Mouse (Mus musculus): ENCODE results near the gene Mdm2.

The Mdm2 gene

GRCm38 (mm10) chr10:117697561-117698115 is 12.9 kb downstream of the Mdm2 start:
- DNase-seq (ENCODE audit: low spot score in 2 of 2) = no peak

- no peak for DNase-seq (ENCODE audit: low spot score in 2 of 2)
Observed at GRCm38 (mm10) chr10:117696827-117697560, 13.6 kb downstream of the Mdm2 start.

GRCm38 (mm10) chr10:117696021-117696826 is 14.3 kb downstream of the Mdm2 start:
- DNase-seq (ENCODE audit: low spot score in 2 of 2) = no peak

- DNase-seq (ENCODE audit: low spot score in 2 of 2) = no peak
Observed at GRCm38 (mm10) chr10:117695605-117696004, 15.0 kb downstream of the Mdm2 start.

GRCm38 (mm10) chr10:117695027-117695426 is 15.5 kb downstream of the Mdm2 start:
- no peak for DNase-seq (ENCODE audit: low spot score in 2 of 2)

GRCm38 (mm10) chr10:117694255-117694953 is 16.2 kb downstream of the Mdm2 start:
- no peak for DNase-seq (ENCODE audit: low spot score in 2 of 2)

- DNase-seq (ENCODE audit: low spot score in 2 of 2) = no peak
Observed at GRCm38 (mm10) chr10:117692953-117693352, 17.6 kb downstream of the Mdm2 start.

- no peak for DNase-seq (ENCODE audit: low spot score in 2 of 2)
Observed at GRCm38 (mm10) chr10:117692173-117692572, 18.4 kb downstream of the Mdm2 start.

- no peak for DNase-seq (ENCODE audit: low spot score in 2 of 2)
Observed at GRCm38 (mm10) chr10:117691389-117691968, 19.1 kb downstream of the Mdm2 start.

- no peak for DNase-seq (ENCODE audit: low spot score in 2 of 2)
Observed at GRCm38 (mm10) chr10:117690770-117691296, 19.7 kb downstream of the Mdm2 start.

GRCm38 (mm10) chr10:117690101-117690352 is 20.5 kb downstream of the Mdm2 start:
- no peak for DNase-seq (ENCODE audit: low spot score in 2 of 2)

- no peak for DNase-seq (ENCODE audit: low spot score in 2 of 2)
Observed at GRCm38 (mm10) chr10:117689297-117690100, 21.1 kb downstream of the Mdm2 start.

- DNase-seq (ENCODE audit: low spot score in 2 of 2) = no peak
Observed at GRCm38 (mm10) chr10:117688204-117689151, 22.1 kb downstream of the Mdm2 start.

- no peak for DNase-seq (ENCODE audit: low spot score in 2 of 2)
Observed at GRCm38 (mm10) chr10:117687577-117687976, 23.0 kb downstream of the Mdm2 start.

GRCm38 (mm10) chr10:117687018-117687417 is 23.5 kb downstream of the Mdm2 start:
- DNase-seq (ENCODE audit: low spot score in 2 of 2) = no peak

GRCm38 (mm10) chr10:117685849-117686591 is 24.5 kb downstream of the Mdm2 start:
- no peak for DNase-seq (ENCODE audit: low spot score in 2 of 2)

- DNase-seq (ENCODE audit: low spot score in 2 of 2) = no peak
Observed at GRCm38 (mm10) chr10:117685171-117685848, 25.2 kb downstream of the Mdm2 start.
